Mouse (Mus musculus) liver, embryonic 13.5 days (tissue): ENCODE measurements at regions not wholly inside any gene's neighbourhood (a gene's known extent, or its start where the extent isn't known, plus 50 kb on each side); places are given as distances from the start of the nearest gene placed in this dataset.
"Not testable (repeated sequence)": the region's sequence is repeated elsewhere in the genome, so short reads cannot be mapped to it uniquely, and the experiment has no call there.

ENCODE experiments used
- ATAC-seq: fragments of 200-750 bp; cut with Nextera tagmentation; 2 replicates; pipeline ENCODE4 v1.8.0; 2017; ENCODE audit warnings: low read depth, mild to moderate bottlenecking, moderate number of reproducible peaks, moderate library complexity
- DNase-seq: peaks from one replicate; pipeline ENCODE4 v3.0.0; 2022
- H3K27ac ChIP-seq: fragments of 300-500 bp; sonication (generic); 2 replicates; pipeline ENCODE4 v1.5.1; 2015; ENCODE audit warnings: moderate library complexity, mild to moderate bottlenecking, inconsistent platforms
- H3K27me3 ChIP-seq: fragments of 300-500 bp; sonication (generic); 2 replicates; pipeline ENCODE4 v1.6.1; 2015; ENCODE audit warnings: mild to moderate bottlenecking, inconsistent platforms
- H3K36me3 ChIP-seq: fragments of 300-500 bp; sonication (generic); 2 replicates; pipeline ENCODE4 v1.6.1; 2015; ENCODE audit warnings: mild to moderate bottlenecking, inconsistent platforms
- H3K4me1 ChIP-seq: fragments of 300-500 bp; sonication (generic); replicated peaks from 2 replicates; pipeline ENCODE4 v1.6.1; 2015; ENCODE audit warnings: inconsistent platforms
- H3K4me2 ChIP-seq: fragments of 300-500 bp; sonication (generic); 2 replicates; pipeline ENCODE4 v1.6.1; 2015; ENCODE audit warnings: inconsistent platforms, mild to moderate bottlenecking, moderate library complexity
- H3K4me3 ChIP-seq: fragments of 300-500 bp; sonication (generic); replicated peaks from 2 replicates; pipeline ENCODE4 v1.5.1; 2015; ENCODE audit warnings: mild to moderate bottlenecking, inconsistent platforms
- H3K9ac ChIP-seq: fragments of 300-500 bp; sonication (generic); 2 replicates; pipeline ENCODE4 v1.6.1; 2015; ENCODE audit warnings: mild to moderate bottlenecking, inconsistent platforms
- H3K9me3 ChIP-seq: fragments of 300-500 bp; sonication (generic); replicated peaks from 2 replicates; pipeline ENCODE4 v1.6.1; 2016; ENCODE audit warnings: inconsistent platforms
- WGBS: fragments of 180-500 bp; shearing (Covaris S2); methylation state at CpG from one replicate; pipeline ENCODE4 v1.1.7; 2015; ENCODE audit not compliant: insufficient replicate concordance; 5-methylcytosine and 5-hydroxymethylcytosine counted together

GRCm38 (mm10) chr3:151914010-151914513, 76.6 kb upstream of the Ptgfr start:
- Histone ChIP-seq H3K9me3 (no peaks in the 10 kb centered on the region), H3K4me1 (no peaks in the 10 kb centered on the region), H3K27ac (no peak overlapping the region), H3K4me3 (no peak overlapping the region), H3K36me3 (no peaks in the 10 kb centered on the region), H3K9ac (no peak overlapping the region), H3K4me2 (no peak overlapping the region), H3K27me3 (no peaks in the 10 kb centered on the region)
- WGBS, result 42% methylated on average over 13 of the region's 13 CpGs
- DNase-seq, result no peak
- ATAC-seq, result no peak

GRCm38 (mm10) chr3:151912292-151912691, 74.9 kb upstream of the Ptgfr start:
- not testable (repeated sequence) for H3K27me3 ChIP-seq, DNase-seq, H3K9ac ChIP-seq, ATAC-seq, H3K4me2 ChIP-seq, H3K36me3 ChIP-seq, H3K27ac ChIP-seq, H3K4me1 ChIP-seq, H3K9me3 ChIP-seq, H3K4me3 ChIP-seq
- WGBS, result 61% methylated on average over 11 of the region's 11 CpGs

GRCm38 (mm10) chr3:151910851-151911250, 73.4 kb upstream of the Ptgfr start:
- Histone ChIP-seq H3K4me1 (no peaks in the 10 kb centered on the region), H3K9me3 (no peaks in the 10 kb centered on the region), H3K9ac (no peak overlapping the region), H3K27me3 (no peaks in the 10 kb centered on the region), H3K4me3 (no peak overlapping the region), H3K36me3 (no peaks in the 10 kb centered on the region), H3K4me2 (no peak overlapping the region), H3K27ac (no peak overlapping the region)
- DNase-seq (no peak), ATAC-seq (no peak)
- 68% methylated on average over 2 of the region's 2 CpGs for WGBS

GRCm38 (mm10) chr3:151909344-151909743, 71.9 kb upstream of the Ptgfr start:
- Histone ChIP-seq H3K27ac (no peak overlapping the region), H3K36me3 (no peaks in the 10 kb centered on the region), H3K9me3 (no peaks in the 10 kb centered on the region), H3K4me2 (no peak overlapping the region), H3K4me3 (no peak overlapping the region), H3K4me1 (no peaks in the 10 kb centered on the region), H3K27me3 (no peaks in the 10 kb centered on the region), H3K9ac (no peak overlapping the region)
- DNase-seq, result no peak
- no peak for ATAC-seq
- WGBS, result 62% methylated on average over 3 of the region's 3 CpGs

GRCm38 (mm10) chr3:151908886-151909285, 71.5 kb upstream of the Ptgfr start:
- DNase-seq (no peak), ATAC-seq (no peak)
- Histone ChIP-seq H3K4me1 (no peaks in the 10 kb centered on the region), H3K9me3 (no peaks in the 10 kb centered on the region), H3K27ac (no peak overlapping the region), H3K4me3 (no peak overlapping the region), H3K36me3 (no peaks in the 10 kb centered on the region), H3K9ac (no peak overlapping the region), H3K4me2 (no peak overlapping the region), H3K27me3 (no peaks in the 10 kb centered on the region)

GRCm38 (mm10) chr3:151905775-151906174, 68.3 kb upstream of the Ptgfr start:
- Histone ChIP-seq H3K9ac (no peak overlapping the region), H3K36me3 (no peaks in the 10 kb centered on the region), H3K9me3 (no peaks in the 10 kb centered on the region), H3K27ac (no peak overlapping the region), H3K4me1 (no peaks in the 10 kb centered on the region), H3K4me3 (no peak overlapping the region), H3K4me2 (no peak overlapping the region), H3K27me3 (no peaks in the 10 kb centered on the region)
- ATAC-seq (no peak), DNase-seq (no peak)
- 62% methylated on average over 4 of the region's 4 CpGs for WGBS

- no peaks in the 10 kb centered on the region for H3K36me3 ChIP-seq
- DNase-seq (no peak), ATAC-seq (no peak)
- no peaks in the 10 kb centered on the region for H3K4me1 ChIP-seq
- no peak overlapping the region for H3K4me2 ChIP-seq
- no peak overlapping the region for H3K9ac ChIP-seq
- no peak overlapping the region for H3K4me3 ChIP-seq
- WGBS, result 65% methylated on average over 2 of the region's 2 CpGs
- H3K9me3 ChIP-seq, result no peaks in the 10 kb centered on the region
- no peak overlapping the region for H3K27ac ChIP-seq
- H3K27me3 ChIP-seq, result no peaks in the 10 kb centered on the region
These were observed 65.7 kb upstream of the Ptgfr start for GRCm38 (mm10) chr3:151903169-151903568.

GRCm38 (mm10) chr3:151902216-151902827, 64.9 kb upstream of the Ptgfr start:
- Histone ChIP-seq H3K9me3 (no peaks in the 10 kb centered on the region), H3K27ac (no peak overlapping the region), H3K9ac (no peak overlapping the region), H3K36me3 (no peaks in the 10 kb centered on the region), H3K4me3 (no peak overlapping the region), H3K4me2 (no peak overlapping the region), H3K27me3 (no peaks in the 10 kb centered on the region), H3K4me1 (no peaks in the 10 kb centered on the region)
- DNase-seq (no peak), ATAC-seq (no peak)
- WGBS, result 75% methylated on average over 13 of the region's 13 CpGs

GRCm38 (mm10) chr3:151899676-151900075, 62.2 kb upstream of the Ptgfr start:
- DNase-seq (no peak), ATAC-seq (no peak)
- Histone ChIP-seq H3K27me3 (no peaks in the 10 kb centered on the region), H3K4me3 (no peak overlapping the region), H3K27ac (no peak overlapping the region), H3K4me2 (no peak overlapping the region), H3K9me3 (no peaks in the 10 kb centered on the region), H3K36me3 (no peaks in the 10 kb centered on the region), H3K9ac (no peak overlapping the region), H3K4me1 (no peaks in the 10 kb centered on the region)
- 71% methylated on average over 6 of the region's 6 CpGs for WGBS

GRCm38 (mm10) chr3:151899094-151899493, 61.7 kb upstream of the Ptgfr start:
- H3K4me2 ChIP-seq, result no peak overlapping the region
- no peaks in the 10 kb centered on the region for H3K36me3 ChIP-seq
- no peaks in the 10 kb centered on the region for H3K9me3 ChIP-seq
- no peaks in the 10 kb centered on the region for H3K4me1 ChIP-seq
- DNase-seq (no peak), ATAC-seq (no peak)
- H3K27me3 ChIP-seq, result no peaks in the 10 kb centered on the region
- no peak overlapping the region for H3K4me3 ChIP-seq
- WGBS, result 70% methylated on average over 4 of the region's 4 CpGs
- no peak overlapping the region for H3K9ac ChIP-seq
- no peak overlapping the region for H3K27ac ChIP-seq

GRCm38 (mm10) chr3:151896320-151896719, 58.9 kb upstream of the Ptgfr start:
- Histone ChIP-seq H3K27ac (no peak overlapping the region), H3K27me3 (no peaks in the 10 kb centered on the region), H3K4me2 (no peak overlapping the region), H3K36me3 (no peaks in the 10 kb centered on the region), H3K9ac (no peak overlapping the region), H3K9me3 (no peaks in the 10 kb centered on the region), H3K4me1 (no peaks in the 10 kb centered on the region), H3K4me3 (no peak overlapping the region)
- DNase-seq, result no peak
- no peak for ATAC-seq
- WGBS, result 63% methylated on average over 6 of the region's 6 CpGs

GRCm38 (mm10) chr3:151894712-151895111, 57.3 kb upstream of the Ptgfr start:
- Histone ChIP-seq H3K27me3 (no peaks in the 10 kb centered on the region), H3K4me3 (no peak overlapping the region), H3K4me1 (no peaks in the 10 kb centered on the region), H3K9ac (no peak overlapping the region), H3K4me2 (no peak overlapping the region), H3K36me3 (no peaks in the 10 kb centered on the region), H3K27ac (no peak overlapping the region), H3K9me3 (no peaks in the 10 kb centered on the region)
- WGBS, result 73% methylated on average over 3 of the region's 3 CpGs
- ATAC-seq (no peak), DNase-seq (no peak)
